Mouse (Mus musculus) kidney, adult 2 months (tissue): ENCODE results near the gene Zcchc2.

Source experiments
- CTCF ChIP-seq: fragments of 200-500 bp; conservative IDR thresholded peaks from 2 replicates; pipeline ENCODE4 v1.5.1; 2011; ENCODE audit warnings: low read depth, mild to moderate bottlenecking, control low read depth, low read length, moderate library complexity, mixed read lengths; ENCODE audit not compliant: insufficient read depth, insufficient read length
- POLR2A ChIP-seq: fragments of 200-500 bp; IDR thresholded peaks from one replicate; pipeline ENCODE4 v1.6.1; 2011; ENCODE audit warnings: low read depth, low read length, control low read depth

GRCm38 (mm10) chr1:106074141-106074540, 83.9 kb downstream of the Zcchc2 start:
- TF ChIP-seq POLR2A = no peak
- TF ChIP-seq CTCF = no peak
